Mouse (Mus musculus) lung, postnatal 10 days (tissue): ENCODE results near the gene Gm21256.
"Not testable (repeated sequence)": the region's sequence is repeated elsewhere in the genome, so short reads cannot be mapped to it uniquely, and the experiment has no call there.

ENCODE experiments used
- DNase-seq: peaks from one replicate; pipeline ENCODE4 v3.0.0; 2021

Gene Gm21256

GRCm38 (mm10) chrY:47450660-47451059 is at the start of gene Gm21256:
Gene Gm21256, plus strand, starts transcription at chrY:47450960.
- DNase-seq = not testable (repeated sequence)
